Mouse (Mus musculus): ENCODE results near the gene Slx1b.
"Not testable (repeated sequence)": the region's sequence is repeated elsewhere in the genome, so short reads cannot be mapped to it uniquely, and the experiment has no call there.

Slx1b gene

GRCm38 (mm10) chr7:126702861-126703756, 7.5 kb upstream of the Slx1b start:
- DNase-seq (ENCODE audit: low spot score) = no peak

DNA sequence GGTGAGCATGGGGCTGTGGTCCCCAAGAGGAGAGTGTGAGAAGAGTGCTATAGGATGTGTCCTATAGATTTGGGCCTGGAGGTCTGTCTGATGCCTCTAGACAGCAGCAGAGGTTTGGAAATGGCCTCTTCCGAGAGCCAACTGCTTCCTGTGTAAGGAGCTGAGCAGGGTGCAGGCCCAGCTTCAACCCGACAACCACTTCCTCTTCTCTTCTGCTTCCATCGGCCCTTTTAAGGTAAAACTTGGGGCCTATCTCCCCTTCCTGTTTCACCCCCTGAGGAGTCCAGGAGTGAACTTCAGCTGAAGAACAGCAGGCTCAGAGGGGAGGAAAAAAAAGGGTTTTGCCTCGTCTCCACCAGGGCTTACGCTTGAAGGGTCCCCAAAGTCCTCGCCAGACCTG, 6.8 kb upstream of the Slx1b start:
- DNase-seq (ENCODE audit: low spot score) = no peak

DNA sequence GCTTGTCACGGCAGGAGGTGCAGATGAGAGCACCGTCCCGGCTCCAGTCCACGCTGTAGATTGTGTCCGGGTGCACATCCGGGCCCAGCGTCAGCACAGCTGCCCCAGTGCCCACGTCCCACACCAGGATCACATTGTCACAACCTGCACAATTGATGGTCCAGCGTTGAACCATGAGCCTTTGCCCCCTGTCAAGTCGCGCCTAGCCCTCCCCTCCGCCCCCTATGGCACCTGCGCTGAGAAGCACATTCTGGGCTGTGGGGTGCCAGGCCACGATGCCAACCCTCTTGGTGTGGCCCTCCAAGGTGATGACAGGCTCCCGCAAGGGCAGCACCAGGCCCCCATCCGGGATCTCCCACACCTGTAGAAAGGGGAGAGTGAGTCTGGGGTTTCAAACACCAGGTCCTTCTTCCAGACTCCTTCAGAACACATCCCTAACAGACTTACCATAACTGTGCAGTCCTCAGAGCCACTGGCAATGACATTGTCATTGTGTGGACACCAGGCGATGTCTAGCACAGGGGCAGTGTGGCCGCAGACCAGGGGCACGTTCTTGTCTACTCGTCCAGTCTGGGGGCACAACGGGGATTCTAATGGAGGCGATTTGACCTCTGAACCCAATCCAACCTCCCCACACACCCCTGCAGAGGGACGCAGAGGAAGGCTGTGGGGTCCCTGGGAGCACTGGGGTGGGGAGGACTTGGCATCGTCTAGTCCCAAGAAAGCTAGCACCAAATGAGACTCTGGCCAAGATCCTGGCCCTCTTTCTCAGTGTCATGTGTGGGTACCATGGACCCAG, 6.2 kb upstream of the Slx1b start:
- DNase-seq (ENCODE audit: low spot score) = no peak

DNA sequence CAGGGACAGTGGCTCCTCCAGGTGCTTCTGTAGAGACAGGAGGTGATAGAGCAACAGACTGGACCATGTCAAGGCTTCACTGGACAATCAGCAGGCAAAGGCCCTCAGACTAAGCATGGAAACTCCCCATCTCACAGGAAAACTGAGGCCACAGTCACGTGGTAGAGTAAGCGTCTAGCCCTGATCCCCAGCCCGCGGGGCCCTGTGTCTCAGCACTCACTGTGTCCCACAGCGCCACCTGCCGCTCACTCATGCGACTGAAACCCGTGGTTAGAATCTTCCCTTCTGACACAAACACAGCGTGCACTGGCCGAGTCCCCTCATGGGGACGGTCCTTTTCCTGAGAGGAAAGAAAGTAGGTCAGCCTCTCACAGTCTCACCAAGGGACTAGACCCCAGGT, 5.5 kb upstream of the Slx1b start:
- DNase-seq (ENCODE audit: low spot score) = peak; percentile 96

- no peak for DNase-seq (ENCODE audit: low spot score)
These were observed 4.8 kb upstream of the Slx1b start for GRCm38 (mm10) chr7:126700063-126701015.

DNA sequence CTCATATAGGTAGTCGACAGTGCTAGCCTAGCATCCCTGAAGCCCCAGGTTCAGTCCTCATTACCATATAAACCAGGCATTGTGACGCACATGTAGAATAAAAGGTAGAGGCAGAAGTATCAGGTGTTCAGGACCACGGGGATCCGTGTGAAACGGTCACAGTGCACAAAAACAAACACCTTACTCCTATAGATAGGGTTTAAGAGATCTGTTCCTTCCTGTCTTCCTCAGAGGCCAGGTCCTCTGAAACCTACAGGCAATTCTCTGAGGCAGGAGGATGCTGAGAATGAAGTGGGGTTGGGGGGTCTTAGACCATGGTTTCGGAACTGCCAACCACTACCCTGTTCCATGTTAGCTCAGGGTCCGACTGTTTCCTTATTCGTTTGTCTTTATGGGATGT, 2.3 kb upstream of the Slx1b start:
- no peak for DNase-seq (ENCODE audit: low spot score)

GRCm38 (mm10) chr7:126696886-126697285, 1.3 kb upstream of the Slx1b start:
- no peak for DNase-seq (ENCODE audit: low spot score)

DNA sequence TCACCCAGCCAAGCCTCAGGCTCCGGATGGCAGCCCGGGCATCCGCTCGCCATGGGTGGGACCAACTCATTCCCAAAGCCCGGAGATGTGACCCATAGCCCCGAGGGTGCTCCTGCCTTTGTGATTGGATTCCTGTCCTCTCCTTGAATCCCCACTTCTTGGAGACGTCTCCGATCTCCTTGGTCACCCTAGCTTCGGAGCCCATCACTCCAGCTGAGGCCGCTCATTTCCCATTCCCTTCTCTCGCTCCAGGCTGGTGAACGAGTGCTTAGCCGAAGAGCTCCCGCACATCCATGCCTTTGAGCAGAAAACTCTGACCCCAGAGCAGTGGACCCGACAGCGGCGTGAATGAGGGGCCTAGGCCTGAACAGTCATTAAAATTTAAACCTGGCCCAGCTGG, 719 bp upstream of the Slx1b start:
- no peak for DNase-seq (ENCODE audit: low spot score)

DNA sequence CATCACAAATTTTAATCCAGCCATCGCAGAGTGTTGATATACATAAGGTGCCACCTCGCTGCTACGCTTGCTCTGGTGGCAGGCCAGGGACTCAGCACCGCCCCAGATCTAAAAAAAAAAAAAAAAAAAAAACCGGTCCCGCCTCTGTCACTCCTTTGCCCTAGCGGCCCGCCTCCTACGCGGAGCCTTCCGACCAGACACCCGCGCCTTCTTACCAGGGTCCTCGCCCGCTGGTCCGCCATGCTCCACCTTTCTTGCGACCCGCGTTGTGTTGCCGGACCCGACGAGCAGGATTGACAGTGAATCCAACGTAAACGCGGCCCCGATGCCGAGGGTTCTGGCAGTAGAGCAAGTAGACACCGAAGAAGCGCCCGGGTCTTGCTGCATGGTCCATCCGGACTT, 373 bp downstream of the Slx1b start, which contains the start of gene Bola2:
Bola2 (plus strand) TSS at position 192 of the 402 bp plus-strand sequence.
- DNase-seq (ENCODE audit: low spot score) = peak; percentile 78

DNA sequence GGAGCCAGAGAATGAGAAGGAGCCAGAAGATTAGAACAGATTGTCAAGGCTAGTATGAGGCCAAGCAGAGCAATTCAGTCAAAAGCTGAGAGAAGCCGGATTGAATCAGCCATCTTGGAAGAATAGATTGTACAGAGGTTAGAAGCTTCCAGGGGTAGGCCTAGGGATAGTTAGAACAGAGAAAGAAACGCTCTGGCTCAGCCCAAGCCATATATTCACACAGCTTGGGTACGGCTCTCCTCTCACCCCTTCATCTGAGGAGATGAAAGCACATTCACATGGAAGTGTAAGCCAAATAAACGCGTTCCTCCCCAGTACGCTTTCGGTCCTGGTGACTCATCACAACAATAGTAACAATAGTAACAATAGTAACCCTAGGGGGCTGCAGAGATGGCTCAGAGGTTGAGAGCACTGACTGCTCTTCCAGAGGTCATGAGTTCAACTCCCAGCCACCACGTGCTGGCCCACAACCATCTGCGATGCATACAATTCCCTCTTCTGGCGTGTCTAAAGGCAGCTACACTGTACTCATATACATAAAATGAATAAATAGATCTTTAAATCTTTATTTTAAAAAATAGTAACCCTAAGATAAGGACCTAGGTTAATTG, 1.0 kb downstream of the Slx1b start:
- no peak for DNase-seq (ENCODE audit: low spot score)

GRCm38 (mm10) chr7:126693781-126694180, 1.8 kb downstream of the Slx1b start:
- no peak for DNase-seq (ENCODE audit: low spot score)

DNA sequence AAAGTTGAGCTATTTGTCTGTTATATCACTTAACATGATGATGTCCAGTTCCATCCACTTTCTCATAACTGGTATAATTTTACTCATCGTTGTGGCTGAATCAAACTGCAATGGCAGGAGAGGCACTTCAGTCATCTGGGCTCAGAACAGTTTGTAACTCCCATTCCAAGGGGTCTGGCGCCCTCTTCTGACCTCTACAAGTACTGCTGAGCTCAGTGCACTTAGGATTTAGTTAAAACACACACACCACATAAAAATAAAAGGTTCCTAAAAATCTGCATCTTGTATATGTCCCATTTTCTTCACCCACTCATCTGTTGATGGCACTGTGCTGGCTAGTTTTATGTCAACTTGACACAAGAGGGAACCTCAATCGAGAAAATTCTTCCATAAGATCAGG, 2.3 kb downstream of the Slx1b start:
- DNase-seq (ENCODE audit: low spot score) = peak; percentile 91

DNA sequence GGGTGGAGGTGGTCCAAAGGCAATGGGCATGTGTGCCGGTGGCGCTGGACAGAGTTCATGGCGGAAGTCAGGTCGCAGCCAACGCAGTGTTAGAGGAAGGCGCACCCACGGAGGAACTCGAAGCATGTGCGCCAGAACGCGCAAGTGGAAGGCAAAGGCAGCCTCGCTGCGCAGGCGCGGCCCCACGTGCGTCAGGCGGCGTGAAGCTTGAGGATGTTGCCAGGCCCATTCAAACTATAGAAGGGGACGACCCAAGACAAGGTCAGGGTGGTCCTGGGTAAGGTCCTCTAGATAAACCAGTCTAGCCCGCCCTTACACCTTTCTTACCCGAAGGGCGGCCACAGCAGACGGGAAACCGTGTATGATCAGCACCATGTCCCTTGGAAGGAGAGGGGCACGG, 3.2 kb downstream of the Slx1b start:
- DNase-seq (ENCODE audit: low spot score) = no peak

DNA sequence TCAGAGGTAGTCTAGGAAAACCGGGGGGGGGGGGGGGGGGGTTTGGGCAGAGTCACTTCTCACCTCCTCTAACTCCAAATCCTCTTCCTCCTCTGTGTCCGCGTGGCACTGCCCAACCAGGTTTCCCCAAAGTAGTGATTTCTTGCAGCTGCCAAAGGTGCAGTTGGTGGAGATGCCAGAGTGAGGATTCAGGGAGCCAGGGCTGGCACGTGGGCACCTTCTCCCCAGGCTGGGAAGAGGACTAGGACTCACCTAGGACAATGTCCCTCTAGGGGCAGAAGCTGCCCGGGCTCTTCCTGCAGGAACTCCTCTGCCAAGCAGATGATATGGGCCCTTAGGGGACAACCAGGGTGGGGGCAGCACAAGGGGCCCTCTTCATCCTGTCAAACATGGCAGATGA, 3.9 kb downstream of the Slx1b start:
- no peak for DNase-seq (ENCODE audit: low spot score)

GRCm38 (mm10) chr7:126690737-126691136, 4.8 kb downstream of the Slx1b start:
- no peak for DNase-seq (ENCODE audit: low spot score)

DNA sequence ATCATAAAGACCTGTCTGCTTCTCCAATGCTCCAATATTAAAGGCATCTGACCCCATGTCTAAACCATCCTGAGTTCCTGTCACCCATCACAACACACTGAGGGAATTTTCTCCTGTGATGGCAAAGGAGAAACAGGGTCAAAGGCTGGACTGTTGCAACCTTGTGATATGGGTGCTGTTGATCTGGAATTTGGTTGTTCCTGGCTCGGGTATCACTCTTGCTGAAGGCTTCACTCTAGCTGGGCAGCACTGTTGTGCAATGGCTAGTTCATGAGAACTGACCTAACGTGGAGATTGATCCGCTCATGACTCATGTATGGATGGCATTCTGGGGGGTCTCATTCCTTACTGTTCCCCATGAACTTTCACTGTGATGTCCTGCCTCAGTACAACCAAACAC, 6.6 kb downstream of the Slx1b start:
- DNase-seq (ENCODE audit: low spot score) = no peak

DNA sequence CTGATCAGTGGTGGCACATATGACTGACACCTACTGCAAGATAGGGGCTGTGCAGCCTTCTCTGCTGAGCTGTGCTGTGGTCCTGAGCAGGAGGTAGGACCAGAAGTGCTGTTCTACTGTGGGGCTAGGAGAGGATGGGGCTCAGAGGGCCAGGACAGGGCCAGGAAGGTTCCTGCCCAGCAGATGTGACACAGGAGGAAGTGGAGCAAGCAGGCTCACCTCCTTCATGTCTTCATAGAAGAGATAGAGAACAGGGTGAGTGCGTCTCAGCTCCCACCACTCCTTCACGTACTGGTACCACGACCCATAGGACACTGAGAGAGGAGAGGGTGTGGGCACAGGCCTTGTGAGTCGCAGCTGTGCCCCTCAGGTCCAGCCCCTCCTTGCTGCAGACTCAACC, 7.4 kb downstream of the Slx1b start:
- DNase-seq (ENCODE audit: low spot score) = not testable (repeated sequence)

GRCm38 (mm10) chr7:126681221-126681620, 14.4 kb downstream of the Slx1b start:
- peak; percentile 36 for DNase-seq (ENCODE audit: low spot score)

GRCm38 (mm10) chr7:126679683-126680082, 15.9 kb downstream of the Slx1b start:
- DNase-seq (ENCODE audit: low spot score) = no peak

GRCm38 (mm10) chr7:126678545-126679341, 16.8 kb downstream of the Slx1b start:
- DNase-seq (ENCODE audit: low spot score) = no peak

All from testis, postnatal 10 days (tissue).